Mouse (Mus musculus) layer of hippocampus, adult 11-12 months (tissue): Measurements from ENCODE around the gene Styx.

ENCODE experiments used
- DNase-seq: peaks from one replicate; pipeline ENCODE4 v3.0.0; 2022; ENCODE audit warnings: low spot score

Styx gene

DNA sequence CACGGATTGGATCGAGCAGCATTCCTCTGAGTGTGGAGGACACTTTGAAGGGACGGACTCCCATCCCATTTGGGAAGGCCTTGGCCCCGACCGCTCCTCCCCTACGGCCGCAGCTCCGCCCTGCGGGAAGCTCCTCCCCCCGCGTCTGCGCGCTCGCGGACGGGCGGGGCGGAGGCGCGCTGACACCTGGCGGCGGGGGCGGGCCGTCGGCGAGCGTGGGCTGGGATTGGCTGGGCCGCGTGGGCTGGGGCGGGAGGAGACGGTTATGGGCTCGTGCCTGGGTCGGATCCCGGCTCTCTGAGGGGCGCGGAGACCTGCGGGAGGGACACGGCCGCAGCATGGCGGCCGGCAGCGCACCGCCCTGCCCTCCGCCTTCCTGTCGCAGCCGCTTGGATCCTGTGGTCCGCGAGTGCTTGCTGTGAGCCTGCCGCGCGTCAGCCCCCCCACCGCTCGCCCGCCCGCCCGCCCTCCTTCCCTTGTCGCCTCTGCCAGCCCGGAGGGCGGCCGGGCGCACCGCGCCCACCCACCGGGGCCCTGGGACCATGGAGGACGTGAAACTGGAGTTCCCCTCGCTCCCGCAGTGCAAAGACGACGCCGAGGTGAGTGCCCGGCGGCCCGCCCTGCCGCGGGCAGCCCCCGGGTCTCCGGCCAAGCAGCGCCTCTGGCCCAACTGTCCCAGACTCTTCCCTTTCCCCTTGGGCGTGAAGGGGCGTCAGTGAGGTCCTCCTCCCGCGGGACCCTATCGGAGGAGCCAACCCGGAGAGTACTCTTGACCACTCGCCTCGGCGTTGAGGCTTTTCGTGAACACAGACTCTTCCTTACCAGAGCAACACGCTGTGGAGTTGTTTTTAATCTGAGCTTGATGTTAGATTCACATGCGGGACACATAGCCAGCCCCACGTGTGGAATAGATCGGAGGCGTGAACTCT, at the start of gene Styx:
Gene Styx, plus strand, starts transcription at position 163 of the 929 bp plus-strand sequence.
- peak; percentile 92 for DNase-seq

DNA sequence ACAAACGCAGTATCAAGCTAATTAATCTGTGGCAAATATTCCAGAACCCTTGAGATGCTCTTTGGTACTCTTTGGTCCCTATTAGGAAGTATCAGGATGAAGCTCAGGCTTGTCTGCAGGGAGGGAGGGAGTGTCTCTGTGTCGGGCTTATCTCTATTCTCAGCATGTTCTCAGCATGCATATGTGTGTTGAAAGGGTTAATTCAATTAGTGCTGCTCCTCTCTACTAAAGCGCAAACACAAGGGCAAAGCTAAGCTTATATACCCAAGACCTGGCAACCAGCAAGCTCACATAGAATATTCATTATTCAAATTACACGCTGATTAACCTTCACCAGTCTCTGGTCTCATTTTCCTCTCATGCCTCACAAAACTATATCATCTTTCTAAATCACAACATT, 47.0 kb upstream of the Styx start:
- DNase-seq, result no peak

DNA sequence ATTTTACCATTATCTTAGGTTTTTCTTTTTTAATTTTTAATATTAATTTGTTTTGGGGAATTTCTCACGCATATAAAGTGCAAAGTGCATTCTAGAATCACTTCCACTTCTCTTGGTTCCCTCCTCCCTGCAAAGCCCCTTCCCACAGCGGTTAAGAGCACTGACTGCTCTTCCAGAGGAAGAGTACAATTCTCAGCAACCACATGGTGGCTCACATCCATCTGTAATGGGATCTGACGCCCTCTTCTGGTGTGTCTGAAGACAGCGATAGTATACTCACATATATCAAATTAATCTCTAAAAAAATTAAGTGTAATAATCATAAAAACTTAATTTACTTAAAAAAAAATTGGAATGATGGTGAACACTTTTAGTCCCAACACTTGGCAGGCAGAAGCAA, 46.5 kb upstream of the Styx start:
- DNase-seq, result no peak

DNA sequence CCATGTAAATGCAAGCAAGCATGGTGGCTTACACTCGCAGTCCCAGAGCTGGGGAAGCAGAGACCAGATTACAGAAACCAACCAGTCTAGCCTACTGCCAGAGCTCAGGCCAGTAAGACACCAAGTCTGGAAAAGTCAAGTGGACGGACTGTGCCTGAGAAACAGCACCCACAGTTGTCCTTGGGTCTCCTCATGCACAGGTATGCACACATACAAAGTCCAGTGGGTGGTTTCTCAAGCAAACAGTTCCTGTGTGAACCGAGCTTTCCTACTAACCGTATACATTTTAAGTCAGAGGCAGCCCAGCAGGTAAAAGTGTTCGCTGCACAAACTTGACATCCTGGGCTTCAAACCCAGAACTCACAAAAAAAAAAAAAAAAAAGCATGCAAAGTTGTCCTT, 45.0 kb upstream of the Styx start:
- no peak for DNase-seq

DNA sequence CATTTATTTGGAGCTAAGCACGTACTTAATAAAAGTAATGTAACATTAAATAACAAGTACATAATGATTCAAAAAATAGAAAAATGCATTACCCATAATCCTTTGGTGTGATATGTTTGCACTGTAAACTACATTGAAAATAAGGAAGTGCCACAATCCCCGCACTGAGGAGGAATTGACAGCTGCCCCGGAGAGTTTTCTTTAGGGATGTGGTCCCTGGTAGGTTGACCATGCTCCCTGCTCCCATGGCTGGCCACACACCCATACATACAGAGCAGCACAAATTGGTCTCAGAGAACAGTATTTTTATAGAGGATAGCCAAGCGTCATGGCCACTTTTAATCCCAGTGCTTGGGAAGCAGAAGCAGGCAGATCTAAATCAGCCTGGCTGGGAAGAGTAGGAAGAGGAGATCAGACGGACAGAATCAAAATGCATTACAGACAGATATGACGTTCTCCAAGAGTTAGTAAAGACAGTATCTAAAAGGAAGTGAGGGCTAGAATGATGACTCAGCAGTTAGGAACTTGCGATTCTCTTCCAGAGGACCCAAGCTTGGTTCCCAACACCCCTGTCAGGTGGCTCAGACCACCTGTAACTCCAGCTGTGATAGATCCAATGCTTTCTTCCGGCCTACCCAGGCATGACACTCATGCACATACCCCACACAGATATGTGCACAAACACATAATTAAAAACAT, 43.1 kb upstream of the Styx start:
- DNase-seq, result no peak

DNA sequence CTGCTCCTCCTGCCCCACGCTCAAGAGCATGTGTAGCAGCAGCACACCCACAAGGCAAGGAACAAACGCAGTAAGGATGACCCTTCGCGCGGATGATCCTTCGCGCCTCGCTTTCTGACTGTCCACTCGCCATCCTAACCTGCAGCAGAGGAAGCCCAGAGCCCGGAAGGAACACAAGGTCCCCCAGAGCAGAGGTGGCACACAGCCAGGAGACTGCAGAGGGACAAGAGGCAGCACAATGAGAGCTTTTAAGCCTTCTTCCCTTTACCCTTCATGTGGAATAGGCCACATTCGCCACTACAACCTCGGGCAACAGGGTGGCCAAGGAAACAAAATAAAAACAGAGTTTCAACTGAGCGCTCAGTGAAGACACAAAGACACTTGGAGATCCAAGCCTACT, 41.2 kb upstream of the Styx start:
- no peak for DNase-seq

DNA sequence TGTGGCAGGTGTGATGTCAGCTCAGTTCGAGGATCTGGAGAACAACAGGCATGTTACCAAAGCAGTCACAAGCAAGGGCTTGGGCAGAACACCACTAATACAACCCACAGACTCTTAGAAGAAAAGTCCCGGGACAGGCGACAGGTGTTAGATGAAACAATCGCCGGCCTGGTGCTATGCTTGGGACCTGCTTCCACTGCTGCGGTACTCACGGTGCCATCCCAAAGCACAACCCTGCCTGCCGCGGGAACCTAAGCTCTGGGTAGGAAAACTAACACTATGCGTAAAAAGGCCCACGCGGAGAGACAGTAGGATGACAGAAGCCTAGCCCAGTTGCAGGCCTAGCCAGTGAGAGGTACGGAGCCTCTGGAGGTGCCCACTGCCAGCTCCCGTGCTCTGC, 40.8 kb upstream of the Styx start:
- no peak for DNase-seq

DNA sequence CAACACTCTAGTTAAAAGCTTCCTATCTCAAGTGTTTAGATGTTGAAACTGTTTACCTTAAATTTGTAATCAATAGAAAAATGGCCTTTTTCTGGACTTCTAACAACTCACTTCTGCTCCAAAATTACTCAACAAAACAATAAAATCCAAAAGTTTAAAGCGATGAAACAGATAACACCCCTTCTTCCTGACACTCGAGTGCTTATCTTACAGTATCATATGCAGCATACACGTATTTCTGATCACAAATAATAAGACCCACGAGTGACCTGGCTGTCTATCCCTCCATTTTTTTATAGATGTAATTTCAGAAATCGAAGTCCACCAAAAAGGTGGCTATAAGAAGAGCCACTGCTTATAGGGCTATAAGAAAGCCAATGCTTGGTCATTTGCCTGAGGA, 34.0 kb upstream of the Styx start:
- no peak for DNase-seq

DNA sequence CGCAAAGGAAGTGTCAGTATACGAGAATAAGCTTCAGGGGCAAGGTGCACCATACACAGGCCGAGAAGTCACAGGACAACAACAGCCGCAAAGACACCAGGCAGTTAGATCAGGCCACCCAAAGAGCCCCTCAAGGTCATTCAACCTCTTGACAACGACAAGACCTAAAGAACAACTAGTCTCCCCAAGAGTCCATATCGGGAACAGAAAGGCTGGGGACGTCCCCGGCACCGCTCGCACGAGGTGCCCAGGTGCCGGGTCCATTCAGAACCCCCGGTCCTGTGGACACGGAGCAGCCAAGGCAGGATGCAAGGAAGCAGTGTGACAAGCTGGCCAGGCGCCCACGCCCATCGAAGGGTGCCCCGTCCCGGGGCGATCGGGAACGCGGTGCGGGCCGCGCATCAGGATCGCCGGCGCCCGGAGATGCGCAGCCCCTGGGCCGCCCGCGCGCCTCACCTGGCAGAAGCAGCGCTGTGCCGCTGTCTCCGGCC, 32.9 kb upstream of the Styx start:
- no peak for DNase-seq

DNA sequence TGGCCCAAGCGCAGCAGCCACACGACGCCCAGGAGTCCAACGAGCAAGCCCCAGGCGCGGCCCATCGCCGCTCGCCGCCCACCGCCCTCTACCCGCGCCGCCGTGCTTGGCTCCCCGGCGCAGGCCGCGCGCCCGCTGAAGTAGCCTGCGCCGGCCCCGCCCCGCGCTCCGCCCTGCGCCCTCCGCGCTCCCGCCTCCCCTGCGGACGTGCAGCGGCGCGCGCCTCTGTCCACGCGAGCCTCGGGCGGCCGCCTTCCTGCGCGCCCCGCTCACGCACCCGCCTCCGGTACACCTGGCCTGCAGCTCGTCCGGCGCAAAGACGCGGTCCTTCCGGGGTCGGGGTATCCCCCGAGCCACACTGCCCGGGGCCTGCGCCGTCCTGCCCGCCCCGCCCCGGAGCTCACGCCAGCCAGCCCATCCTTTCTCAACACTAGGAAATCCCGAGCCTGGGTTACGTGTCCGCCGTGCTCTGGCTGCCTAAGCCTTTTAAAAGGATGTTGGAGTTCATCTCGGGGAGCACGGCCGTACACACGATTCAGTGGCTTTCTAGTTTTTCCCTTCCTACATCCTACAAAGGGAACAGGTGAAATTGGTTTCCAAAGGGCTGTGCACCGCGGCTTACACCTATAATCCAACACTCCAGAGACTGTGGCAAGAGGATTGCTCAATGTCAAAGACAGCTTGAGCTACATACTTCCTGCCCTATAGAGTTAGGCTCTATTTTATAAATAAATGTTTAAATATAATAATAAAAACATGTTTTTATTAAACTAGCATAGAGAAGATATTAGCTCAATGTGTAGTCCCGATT, 32.3 kb upstream of the Styx start, which contains the start of gene Ero1l:
Gene Ero1l, minus strand, starts transcription at position 346 of the 811 bp plus-strand sequence.
- peak; percentile 83 for DNase-seq

DNA sequence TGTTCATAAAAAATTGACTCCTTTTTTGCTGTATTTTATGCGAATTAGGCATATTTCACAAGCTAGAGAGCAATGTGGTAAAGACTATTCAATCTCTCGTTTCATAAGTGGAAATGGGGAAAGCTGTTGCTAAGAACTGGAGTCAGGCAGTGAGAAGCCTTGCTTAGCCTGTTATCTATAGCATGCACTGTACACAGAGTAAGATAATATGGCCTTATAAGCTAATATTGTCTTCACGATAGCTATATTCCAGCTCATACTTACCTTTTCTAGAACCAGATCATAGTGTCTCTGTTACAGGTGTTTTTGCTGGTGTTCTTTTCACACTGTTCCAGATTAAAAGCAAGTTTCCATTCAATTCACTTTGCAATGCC, 31.7 kb upstream of the Styx start:
- DNase-seq, result no peak

DNA sequence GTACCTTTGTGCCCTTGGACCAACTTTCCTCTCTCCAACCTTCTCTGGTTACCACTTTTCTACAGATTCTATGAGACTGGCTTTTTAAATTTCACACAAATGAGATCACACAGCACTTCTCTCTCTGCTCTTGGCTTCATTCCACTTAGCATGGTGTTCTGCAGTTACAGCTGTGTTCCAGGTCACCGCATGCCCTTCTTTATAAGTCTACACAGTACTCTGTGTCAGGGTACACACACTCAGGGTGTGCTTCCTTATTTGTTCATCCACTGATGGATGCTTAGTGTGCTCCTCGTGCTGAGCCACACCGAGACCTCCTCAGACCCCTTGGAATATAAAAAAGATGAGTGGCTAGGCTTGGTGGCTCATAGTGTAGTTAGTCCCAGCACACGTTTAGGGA, 30.8 kb upstream of the Styx start:
- DNase-seq, result no peak

DNA sequence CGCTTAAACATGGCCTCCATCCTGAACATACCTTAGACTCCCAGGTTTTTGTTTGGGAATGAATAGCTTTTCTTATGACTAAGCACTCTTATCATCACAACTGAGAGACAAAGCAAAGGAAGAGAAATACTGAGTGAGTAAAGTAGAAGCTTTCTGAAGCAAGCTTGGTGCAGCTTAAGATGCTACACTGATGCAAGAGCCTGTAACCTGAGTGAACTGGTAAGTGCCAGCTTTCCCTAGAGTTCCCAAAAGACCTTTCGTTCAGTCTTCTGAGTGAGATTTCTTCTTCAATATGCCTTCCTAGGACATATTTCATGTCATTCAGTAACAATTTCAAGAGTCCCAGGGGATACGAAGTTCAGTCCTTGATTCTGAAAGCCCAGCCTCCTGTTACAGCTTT, 29.8 kb upstream of the Styx start:
- no peak for DNase-seq

DNA sequence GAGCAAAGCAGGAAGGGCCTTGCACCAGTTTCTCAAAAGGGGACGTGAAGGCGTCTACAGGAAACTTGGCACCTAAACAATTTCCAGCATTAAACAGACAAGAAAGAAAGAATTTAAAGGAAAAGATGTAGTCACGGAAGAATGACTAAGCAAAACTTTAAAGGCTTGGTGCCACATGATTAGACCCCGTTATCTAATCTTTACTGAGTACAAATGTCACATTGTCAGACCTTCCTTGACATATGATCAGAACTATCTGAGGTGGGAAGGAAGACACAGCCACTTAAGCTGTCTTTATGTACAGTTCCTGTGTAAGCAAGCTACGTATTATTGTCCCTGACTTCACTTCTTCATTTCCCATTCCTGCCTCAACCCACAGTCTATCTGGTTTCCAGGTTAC, 29.3 kb upstream of the Styx start:
- no peak for DNase-seq

DNA sequence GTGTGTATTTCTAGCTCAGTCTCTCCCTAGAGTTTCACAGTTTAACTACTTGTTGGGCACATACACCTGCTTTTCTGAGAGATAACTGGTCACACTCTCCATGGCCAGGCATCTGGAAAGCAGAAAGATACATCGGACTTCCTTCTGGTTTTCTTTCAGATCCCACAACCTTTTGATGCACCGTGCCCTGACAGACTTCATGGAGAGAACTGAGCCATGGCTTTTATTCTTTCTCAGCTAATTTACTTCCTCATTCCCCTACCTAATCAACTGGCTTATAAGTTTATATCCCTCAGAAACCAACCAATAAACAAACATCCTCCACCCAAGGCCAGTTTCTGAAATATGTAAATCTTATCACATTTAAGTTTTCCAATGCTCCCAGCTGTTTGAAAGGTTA, 28.4 kb upstream of the Styx start:
- DNase-seq, result no peak

DNA sequence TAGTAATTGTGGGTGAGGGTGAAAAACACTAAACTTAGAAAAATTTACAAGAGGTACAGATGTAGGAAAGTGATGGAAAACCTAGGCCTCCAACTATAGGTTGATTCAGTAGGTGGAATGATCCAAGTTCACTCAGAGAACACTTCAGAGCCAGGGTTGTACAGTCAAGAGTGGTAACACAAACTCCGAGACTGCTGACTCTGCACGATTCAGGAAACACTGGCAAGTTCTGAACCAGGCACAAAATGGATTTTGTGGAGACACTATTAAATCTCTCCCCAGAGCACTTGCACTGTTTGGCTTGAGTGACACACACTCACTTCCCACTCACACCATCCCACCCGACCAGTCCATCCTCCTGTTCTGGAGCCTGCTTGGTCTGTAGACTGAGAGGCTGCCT, 27.6 kb upstream of the Styx start:
- no peak for DNase-seq

DNA sequence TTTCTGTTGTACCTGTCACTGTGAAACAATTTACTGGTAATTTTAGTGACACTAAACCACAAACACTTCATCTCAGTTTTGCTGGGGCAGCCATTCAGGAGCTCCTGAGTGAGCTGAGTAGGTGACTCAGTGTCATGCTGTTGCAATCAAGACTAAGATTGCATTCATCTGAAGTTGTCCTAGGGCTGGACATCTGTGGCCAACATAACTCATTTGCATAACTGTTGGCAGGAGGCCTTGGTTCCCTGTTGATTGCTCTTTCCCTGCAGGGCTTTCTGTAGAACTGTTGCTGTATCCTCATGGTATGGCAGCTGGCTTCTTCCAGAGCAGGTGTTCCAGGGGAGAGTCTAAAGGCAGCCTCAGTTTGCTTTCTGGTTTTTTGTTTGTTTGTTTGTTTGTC, 25.4 kb upstream of the Styx start:
- no peak for DNase-seq

DNA sequence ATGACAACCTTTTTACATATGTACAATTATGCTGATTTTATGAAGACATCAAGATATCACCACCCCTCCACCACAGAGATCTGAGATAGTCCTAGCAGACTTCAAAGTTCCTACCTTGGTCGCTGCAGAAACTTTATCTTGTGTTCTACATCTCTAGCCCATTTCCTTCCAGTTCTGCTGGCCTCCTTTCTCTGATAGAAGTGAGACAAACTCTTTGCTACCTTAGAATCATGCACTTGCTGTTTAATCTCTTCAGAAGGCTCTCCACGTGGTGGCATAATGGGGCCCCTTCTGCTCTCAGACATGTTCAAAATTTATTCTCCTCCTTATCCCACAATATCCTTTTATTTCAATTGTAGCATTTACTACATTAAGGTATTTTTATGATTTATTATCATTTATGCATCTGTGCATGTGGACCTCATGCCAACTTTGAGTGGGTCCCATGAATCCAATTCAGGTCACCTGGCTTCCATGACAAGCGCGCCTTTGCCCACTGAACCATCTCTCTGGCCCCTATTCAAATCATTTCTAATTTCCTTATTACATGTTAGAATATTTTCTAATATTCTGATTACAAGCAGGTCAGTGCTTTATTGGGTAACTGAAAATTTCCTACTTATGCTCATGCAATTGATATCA, 22.7 kb upstream of the Styx start:
- DNase-seq, result no peak

DNA sequence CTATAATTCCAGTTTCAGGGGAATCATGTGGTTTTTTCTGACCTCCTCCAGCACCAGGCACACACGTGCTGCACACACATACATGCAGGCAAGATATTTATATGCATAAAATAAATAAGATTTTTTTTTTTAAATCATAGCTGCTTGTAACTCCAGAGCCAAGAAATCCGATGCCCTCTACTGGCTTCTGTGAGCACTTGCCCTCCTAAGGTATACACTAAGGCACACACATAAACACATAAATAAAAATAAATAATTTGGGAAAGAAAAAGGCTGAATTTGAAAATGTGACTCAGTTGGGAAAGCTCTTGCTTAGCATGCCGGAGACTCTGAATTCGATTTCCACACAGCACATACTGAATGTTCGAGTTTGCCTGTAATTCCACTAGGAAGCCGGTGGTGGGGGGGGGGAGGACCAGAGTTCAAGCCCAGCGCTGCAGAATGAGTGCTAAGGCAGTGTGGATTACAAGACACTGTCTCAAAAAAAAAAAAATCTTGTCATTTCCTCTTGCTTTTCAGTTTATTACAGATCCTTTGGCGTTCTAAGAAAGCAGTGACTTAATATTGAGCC, 21.8 kb upstream of the Styx start:
- no peak for DNase-seq

DNA sequence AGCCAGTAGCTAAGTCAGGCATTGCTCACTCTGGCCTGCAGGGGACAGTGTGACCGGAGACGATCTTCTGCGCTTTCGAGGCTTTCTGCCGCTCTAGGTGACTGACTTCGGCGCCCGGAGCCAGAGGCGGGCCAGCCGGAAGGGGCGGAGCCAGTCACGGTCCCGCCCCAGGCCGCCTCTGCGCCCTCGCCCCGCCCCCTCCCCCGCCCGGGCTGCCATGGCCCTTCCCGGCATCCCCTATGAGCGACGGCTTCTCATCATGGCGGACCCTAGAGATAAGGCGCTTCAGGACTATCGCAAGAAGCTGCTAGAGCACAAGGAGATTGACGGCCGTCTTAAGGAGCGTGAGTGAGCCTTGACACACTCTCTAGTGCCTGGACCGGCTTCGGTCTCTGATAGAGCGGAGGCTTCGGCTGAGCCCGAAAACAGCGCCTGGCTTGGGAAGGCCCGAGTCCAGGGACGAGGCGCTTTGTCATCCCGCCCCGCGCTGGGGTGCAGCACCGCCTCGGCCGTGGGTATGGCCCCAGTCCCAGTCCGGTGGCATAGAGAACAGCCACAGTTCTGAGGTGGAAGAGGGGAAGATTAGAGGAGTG, 21.2 kb upstream of the Styx start, which contains the start of gene Psmc6:
Gene Psmc6, plus strand, starts transcription at position 200 of the 593 bp plus-strand sequence.
- DNase-seq, result peak; percentile 88
